Mouse (Mus musculus): Measurements from ENCODE around the gene Kcnk13.
A peak's percentile ranks its signal among the peaks of the same experiment; 100 is the strongest.

Gene Kcnk13

DNA sequence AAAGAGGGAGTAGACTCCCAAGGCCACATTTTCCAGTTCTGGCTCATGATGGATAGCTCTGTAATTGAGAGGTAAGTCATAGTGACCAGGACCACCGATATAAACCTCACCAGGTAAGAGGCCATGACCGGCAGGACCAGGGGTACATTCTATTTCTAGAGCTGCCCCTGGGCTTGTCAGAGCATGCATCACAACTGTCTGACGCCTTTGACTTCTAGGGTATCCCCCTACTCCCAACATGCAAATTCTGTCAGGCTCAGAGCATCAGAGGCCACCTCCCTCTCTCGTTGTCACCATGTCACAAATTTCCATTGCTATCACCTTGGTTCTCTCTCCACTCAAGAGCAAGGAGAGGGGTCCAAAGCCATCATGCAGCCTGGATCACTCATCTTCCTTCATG lies 126.5 kb downstream of the Kcnk13 start:
- DNase-seq (ENCODE audit: low read depth): no peak

DNA sequence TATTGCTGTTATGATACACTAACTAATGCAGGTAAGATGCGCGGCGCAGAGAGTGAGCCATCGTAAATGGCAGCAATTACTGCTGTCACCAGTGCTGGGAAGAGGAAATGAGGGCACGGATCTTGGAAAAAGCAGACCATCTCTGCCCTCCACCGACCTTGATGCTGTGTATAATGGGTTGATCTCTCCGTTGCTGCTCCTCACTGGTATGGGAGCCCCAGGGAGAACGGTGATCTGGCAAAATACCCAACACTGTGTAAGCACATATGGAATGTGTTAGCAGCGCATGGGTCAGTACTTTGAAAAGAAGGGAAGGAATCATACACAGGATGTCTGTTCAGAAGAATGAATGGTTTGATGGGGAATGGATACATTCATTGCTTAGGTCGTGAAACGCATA lies 128.7 kb downstream of the Kcnk13 start:
- DNase-seq (ENCODE audit: low read depth): no peak

DNA sequence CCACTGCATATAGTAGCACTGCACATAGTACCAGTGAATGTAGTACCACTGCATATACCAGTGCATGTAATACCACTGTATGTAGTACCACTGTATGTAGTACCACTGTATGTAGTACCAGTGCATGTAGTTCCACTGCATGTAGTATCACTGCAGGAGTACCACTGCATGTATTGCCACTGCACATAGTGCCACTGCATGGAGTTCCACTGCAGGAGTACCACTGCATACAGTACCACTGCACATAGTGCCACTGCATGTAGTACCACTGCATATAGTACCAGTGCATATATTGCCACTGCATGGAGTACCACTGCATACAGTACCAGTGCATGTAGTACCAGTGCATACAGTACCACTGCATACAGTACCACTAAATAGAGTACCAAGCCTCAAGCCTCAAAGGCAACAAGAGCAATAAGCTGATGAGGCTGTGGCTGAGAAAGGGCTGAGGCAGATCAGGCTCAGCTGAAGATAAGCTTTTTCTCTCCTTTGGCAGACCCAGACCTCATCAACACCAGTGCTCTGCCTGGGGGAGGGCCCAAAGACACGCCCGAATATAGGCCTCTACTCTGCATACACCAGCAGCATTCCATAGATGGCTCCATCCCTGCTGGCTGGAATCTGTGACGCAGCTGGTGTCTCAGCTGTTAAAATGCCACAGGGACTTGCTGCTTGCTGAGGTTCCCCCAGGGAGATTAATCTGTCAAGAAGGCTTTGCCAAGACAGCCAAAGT lies 135.8 kb downstream of the Kcnk13 start:
- DNase-seq (ENCODE audit: low read depth): no peak

DNA sequence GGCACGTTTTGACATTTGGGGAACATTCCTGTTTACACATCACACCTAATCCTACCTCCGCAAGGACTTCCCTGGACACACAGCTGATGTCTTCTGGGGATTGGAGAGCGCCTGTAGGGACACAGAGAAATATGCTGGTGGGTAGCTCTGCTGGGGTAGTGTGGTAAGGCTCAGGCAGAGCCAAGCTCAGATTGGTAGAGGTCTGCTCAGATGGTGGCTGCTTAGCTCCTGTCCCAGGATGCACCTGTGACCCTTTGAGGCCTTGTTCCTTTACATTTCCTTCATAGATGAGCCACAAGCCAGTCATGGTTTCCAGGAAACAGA lies 136.4 kb downstream of the Kcnk13 start:
- DNase-seq (ENCODE audit: low read depth): no peak

DNA sequence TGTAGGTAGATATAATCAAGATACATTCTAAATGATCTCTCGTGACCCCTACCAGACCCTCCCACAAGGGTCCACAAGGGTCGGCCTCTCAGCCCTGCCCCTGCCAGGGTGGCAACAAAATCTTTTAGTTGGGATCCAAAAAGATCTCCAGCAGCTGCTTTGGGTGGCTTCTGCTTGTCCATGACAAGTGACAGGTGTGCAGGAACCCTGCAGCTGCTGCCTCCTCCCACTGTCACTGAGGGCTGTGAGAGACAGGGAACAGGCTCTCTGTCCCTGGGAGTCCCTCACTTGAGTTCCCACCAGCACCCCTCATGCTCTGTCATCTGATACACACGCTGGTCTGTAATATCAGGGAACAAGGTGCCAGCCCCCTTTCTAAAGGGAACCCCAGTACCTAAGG lies 137.4 kb downstream of the Kcnk13 start:
- no peak for DNase-seq (ENCODE audit: low read depth)

DNA sequence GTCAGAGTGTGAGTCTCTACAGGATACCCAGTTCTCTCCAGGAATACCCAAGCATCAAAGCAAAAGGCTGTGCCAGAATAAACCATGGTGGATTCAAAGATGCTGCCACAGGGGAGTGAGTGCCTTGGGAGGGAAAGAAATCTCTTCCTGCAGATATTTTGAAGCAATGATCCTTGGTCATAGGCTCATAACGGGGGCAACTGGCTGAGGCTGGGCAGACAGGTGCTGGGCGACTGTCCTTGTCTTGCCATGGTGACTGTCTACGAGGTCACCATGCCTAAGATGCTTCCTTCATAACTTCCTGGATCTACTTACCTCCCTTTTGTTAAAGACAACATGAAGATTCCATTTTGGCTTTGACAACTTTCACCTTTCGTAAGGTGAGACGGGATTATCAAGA lies 140.2 kb downstream of the Kcnk13 start:
- no peak for DNase-seq (ENCODE audit: low read depth)

DNA sequence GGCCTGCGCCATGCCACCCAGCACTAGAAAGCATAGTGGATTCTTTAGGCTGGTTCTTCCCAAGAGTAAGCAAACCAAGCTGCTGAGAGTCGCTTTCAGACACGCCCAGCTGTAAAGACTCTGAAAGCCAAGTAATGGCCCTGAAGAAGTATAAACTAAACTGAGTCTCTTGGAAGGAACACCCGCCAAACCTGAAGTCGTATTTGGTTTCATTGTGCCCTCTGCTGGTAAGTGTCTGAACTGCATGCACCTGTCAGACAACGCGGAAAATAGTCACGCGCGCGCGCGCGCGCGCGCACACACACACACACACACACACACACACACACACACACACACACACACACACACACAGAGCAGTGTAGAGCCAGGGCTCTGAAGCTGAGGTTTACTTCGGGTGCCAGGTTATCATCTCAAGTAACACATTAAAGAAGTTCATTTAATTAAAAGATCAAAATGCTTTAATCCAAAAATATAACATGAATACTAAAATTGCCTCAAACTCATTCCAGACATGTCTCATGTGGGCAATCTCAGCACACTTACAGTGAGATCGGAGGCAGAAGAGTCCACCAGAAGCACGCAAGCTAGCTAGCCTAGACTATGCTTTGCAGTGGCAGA lies 142.1 kb downstream of the Kcnk13 start:
- DNase-seq (ENCODE audit: low read depth): peak; percentile 95

DNA sequence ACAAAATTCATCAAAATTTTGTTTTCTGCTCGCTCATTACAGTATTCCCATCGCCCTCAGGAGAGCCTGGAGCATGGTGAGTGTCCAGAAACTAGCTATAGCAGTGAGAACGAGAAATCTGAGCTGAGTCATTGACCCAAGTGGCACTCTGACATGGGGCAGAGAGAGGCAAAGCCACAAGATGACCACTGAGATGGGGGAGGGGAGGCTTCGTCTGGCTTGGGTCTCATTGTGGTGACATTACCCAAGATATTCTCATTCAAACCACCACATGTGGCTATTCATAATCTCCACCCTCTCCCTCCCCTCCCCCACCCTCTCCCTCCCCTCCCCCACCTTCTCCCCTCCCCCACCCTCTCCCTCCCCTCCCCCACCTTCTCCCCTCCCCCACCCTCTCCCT lies 143.1 kb downstream of the Kcnk13 start:
- peak; percentile 16 for DNase-seq (ENCODE audit: low read depth)

DNA sequence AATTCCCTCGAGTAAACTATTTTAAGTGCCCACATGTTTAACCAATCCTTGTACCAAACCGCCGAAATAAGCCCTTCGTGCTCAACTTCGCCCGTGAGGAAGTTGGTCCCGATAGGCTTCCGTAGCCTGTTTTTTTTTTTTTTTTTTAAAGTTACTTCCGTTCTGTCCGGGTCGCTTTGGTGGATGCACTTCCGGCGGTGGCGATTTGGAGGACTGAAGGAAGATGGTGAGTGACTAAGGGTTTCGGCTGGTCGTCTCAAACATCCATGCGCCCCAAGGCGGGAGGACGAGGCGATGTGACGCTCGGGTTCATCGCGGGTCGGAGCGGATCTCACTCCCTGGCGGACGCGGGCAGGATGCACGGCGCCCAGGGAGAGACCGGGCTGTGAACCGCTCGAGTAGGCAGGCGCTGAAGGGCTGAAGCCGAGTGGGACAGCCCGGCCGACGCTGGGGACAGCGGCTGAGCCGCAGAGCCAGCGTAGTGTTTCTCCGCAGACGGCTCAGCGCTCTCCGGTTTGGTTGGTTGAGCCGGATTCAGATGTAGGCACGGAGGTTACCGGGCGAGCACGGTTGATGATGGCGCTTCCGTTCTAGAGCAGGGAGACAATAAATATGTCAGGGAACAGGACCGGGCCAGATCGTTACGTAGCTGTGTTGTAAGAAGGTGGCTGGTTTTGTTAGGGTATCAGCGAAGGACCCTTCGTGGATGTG lies 145.8 kb downstream of the Kcnk13 start, which contains the start of gene Psmc1:
Gene Psmc1, plus strand, starts transcription at position 169 of the 711 bp plus-strand sequence.
- peak; percentile 92 for DNase-seq (ENCODE audit: low read depth)

Data from naive thymus-derived CD4-positive, alpha-beta T cell, adult 2 months (primary cell).